Comparison of ENCODE assay signal across 16 mouse cellular contexts in genomic region chr11:98086574-98086973, GRCm38 (mm10). TPM values are rescaled to one million over a fixed set of nuclear protein-coding genes. Genes with fewer than 3 reads are reported as not detected.
"Had no signal": no experiment of that assay in that cellular context is flagged by ENCODE, and none has a peak within 500 bp of the region (broad histone marks: within the 10 kb centered on the region; RNA-seq: fewer than 3 reads in every experiment).

No protein-coding gene starts in this region.

- DNase-seq: kidney, adult 8-10 months; kidney, postnatal 36 days; lung, embryonic 14.5 days; lung, postnatal 14 days; thymus, postnatal 36 days had no signal

- H3K4me3 ChIP-seq: limb, embryonic 10.5 days; liver, embryonic 15.5 days; megakaryocyte, embryonic 14.5 days; midbrain, embryonic 15.5 days; neural tube, embryonic 12.5 days; stomach, embryonic 15.5 days had no signal

- H3K4me1 ChIP-seq: midbrain, embryonic 15.5 days; neural tube, embryonic 12.5 days; stomach, embryonic 15.5 days had no signal

- H3K9ac ChIP-seq: liver, embryonic 15.5 days; lung, embryonic 14.5 days; midbrain, embryonic 15.5 days; neural tube, embryonic 12.5 days; stomach, embryonic 15.5 days had no signal

- H3K27ac ChIP-seq: kidney, postnatal 0 days; limb, embryonic 10.5 days; liver, embryonic 15.5 days; macrophage; midbrain, embryonic 15.5 days; neural tube, embryonic 12.5 days; stomach, embryonic 15.5 days had no signal

- ATAC-seq: midbrain, embryonic 15.5 days had no signal

- H3K9me3 ChIP-seq: limb, embryonic 10.5 days; liver, embryonic 15.5 days; megakaryocyte, embryonic 14.5 days; midbrain, embryonic 15.5 days; neural tube, embryonic 12.5 days; stomach, embryonic 15.5 days had no signal

- H3K27me3 ChIP-seq: liver, embryonic 15.5 days; megakaryocyte, embryonic 14.5 days; midbrain, embryonic 15.5 days; neural tube, embryonic 12.5 days; stomach, embryonic 15.5 days had no signal

- H3K4me2 ChIP-seq: liver, embryonic 11.5 days; liver, embryonic 15.5 days; lung, embryonic 14.5 days; midbrain, embryonic 11.5 days; midbrain, embryonic 15.5 days; neural tube, embryonic 12.5 days; stomach, embryonic 15.5 days had no signal

RNA-seq across cellular contexts. Expression of gene Stac2, which starts 33.3 kb away (rescaled TPM):
- total RNA-seq: monocyte, adult 5-6 weeks had no signal
